Mouse (Mus musculus): ENCODE results near the gene Rpap2. TPM values are rescaled to one million over a fixed set of nuclear protein-coding genes. Genes with fewer than 3 reads are reported as not detected.

Gene Rpap2
- total and polyA plus RNA-seq, 2 experiments from 2014 or later, result 17.5 to 21.4 TPM

DNA sequence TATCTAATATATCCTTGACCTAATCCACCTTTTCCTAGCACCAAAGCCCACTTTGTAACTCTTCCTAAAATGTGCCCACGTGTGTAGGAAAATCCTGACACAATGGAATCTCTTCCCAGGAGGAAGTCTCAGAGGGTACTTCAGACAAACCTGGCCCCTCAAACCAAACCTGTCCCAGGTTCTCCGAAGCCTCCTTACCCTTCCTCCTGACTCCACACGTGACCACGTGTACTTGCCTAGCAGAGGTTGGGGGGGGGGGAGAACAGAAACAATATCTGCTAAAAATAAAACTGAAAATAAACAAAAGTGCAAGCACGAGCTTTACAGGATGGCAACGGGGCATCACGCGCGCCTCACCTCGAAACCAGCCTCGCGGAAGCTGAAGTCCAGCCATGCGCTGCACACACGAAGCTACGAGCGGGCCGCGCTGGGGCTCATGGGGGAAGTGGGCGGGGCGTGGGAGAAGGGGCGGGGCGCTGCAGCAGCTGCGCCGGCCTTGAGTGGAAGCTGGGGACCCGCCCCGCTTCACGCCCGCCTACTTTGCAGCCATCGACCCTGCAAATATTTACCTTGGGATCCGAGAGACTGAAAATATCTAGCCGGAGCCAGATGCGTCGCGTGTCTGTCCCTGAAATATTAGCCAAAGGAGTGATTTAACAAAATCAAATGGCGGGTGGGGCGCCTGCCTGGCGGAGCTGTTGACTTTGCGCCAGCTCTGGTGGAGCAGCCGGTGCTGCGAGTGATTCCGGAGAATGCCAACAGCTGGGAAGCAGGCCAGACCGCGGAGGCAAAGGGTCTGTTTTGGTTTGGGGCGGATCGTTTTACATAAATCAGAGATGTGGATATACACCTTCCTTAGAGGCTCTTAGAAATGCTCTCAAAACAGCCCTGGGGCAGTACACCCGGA, 90.7 kb downstream of the Rpap2 start:
- no peak for TF ChIP-seq CTCF (IDR thresholded peaks at IDR 0.05)
- peak overlapping the region; percentile 79 for H3K4me2 ChIP-seq (ENCODE audit: low read depth, low read length, poor library complexity, severe bottlenecking)
- DNase-seq (ENCODE audit: low spot score) (peak; percentile 83), ATAC-seq (ENCODE audit: low FRiP score) (peak; percentile 91)
- H3K9me3 ChIP-seq (ENCODE audit: low read length), result no peaks in the 10 kb centered on the region
- peak overlapping the region; percentile 65 for H3K9ac ChIP-seq (replicated peaks; ENCODE audit: low read length, poor library complexity, severe bottlenecking)
- H3K27ac ChIP-seq (ENCODE audit: low read depth, low read length), result peak overlapping the region; percentile 63
- no peaks in the 10 kb centered on the region for H3K4me1 ChIP-seq (ENCODE audit: insufficient read depth, low read length)
- 13% methylated on average over 46 of the region's 46 CpGs for WGBS
- H3K36me3 ChIP-seq (ENCODE audit: insufficient read depth, low read length), result no peaks in the 10 kb centered on the region
- peak overlapping the region; percentile 49 for H3K4me3 ChIP-seq (ENCODE audit: low read depth, low read length)
- no peaks in the 10 kb centered on the region for H3K27me3 ChIP-seq (ENCODE audit: insufficient read depth, low read length)

DNA sequence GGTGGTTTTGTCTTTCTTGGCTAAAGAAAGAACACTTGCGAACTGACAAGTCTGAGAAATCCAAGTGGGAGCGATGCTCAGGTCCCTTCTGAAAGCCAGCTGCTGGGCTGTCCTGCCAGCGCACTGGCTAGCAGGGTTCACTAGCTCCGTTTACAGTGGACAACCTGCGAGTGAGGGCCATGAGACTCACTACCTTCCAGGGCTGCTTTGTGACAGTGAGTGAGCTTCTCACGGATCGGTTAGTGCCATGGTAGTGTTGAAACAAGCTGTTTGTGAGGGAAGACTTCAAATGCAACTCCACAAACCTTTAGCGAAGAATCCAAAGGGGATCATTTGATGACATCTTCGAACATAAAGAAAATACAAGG, 91.3 kb downstream of the Rpap2 start:
- peak; percentile 55 for ATAC-seq (ENCODE audit: low FRiP score)
- WGBS, result 21% methylated on average over 9 of the region's 9 CpGs

GRCm38 (mm10) chr5:107695019-107695418, 97.8 kb downstream of the Rpap2 start:
- TF ChIP-seq CTCF (IDR thresholded peaks at IDR 0.05), result no peak

More for the DNA sequence above, 91.3 kb downstream of the Rpap2 start:
- H3K36me3 ChIP-seq (ENCODE audit: insufficient read depth, low read length), result no peaks in the 10 kb centered on the region
- H3K4me1 ChIP-seq (ENCODE audit: insufficient read depth, low read length), result no peaks in the 10 kb centered on the region
- peak overlapping the region; percentile 65 for H3K9ac ChIP-seq (replicated peaks; ENCODE audit: low read length, poor library complexity, severe bottlenecking)
- peak overlapping the region; percentile 49 for H3K4me3 ChIP-seq (ENCODE audit: low read depth, low read length)
- no peak for TF ChIP-seq CTCF (IDR thresholded peaks at IDR 0.05)
- H3K27me3 ChIP-seq (ENCODE audit: insufficient read depth, low read length), result no peaks in the 10 kb centered on the region
- DNase-seq (ENCODE audit: low spot score), result no peak
- H3K27ac ChIP-seq (ENCODE audit: low read depth, low read length), result peak overlapping the region; percentile 63
- H3K9me3 ChIP-seq (ENCODE audit: low read length), result no peaks in the 10 kb centered on the region
- peak overlapping the region; percentile 79 for H3K4me2 ChIP-seq (ENCODE audit: low read depth, low read length, poor library complexity, severe bottlenecking)

DNA sequence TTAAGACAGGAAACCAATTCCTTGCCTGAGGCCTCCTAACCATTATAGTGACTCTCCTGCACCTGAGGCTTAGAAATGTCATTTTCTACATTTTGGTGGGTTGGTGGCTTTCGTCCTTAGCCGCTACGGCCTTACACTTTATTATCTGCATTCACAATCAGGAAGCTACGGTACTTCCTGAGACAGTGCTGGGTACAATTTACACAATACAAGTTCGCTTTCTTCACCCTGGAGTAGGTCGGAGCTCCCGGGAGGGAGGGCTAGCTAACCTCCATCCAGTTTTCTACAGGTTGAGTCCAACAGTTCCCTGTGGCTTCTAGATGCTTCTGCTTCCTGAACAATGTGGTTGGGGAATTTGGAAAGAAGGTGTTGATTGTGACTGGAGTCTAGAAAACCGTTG, 101.7 kb downstream of the Rpap2 start:
- no peaks in the 10 kb centered on the region for H3K9me3 ChIP-seq (ENCODE audit: low read length)
- no peak for ATAC-seq (ENCODE audit: low FRiP score)

More at GRCm38 (mm10) chr5:107695019-107695418, 97.8 kb downstream of the Rpap2 start:
- no peaks in the 10 kb centered on the region for H3K27me3 ChIP-seq (ENCODE audit: insufficient read depth, low read length)
- no peaks in the 10 kb centered on the region for H3K36me3 ChIP-seq (ENCODE audit: insufficient read depth, low read length)
- H3K4me2 ChIP-seq (ENCODE audit: low read depth, low read length, poor library complexity, severe bottlenecking), result no peak overlapping the region
- ATAC-seq (ENCODE audit: low FRiP score) (no peak), DNase-seq (ENCODE audit: low spot score) (no peak)
- no peaks in the 10 kb centered on the region for H3K9me3 ChIP-seq (ENCODE audit: low read length)
- H3K4me1 ChIP-seq (ENCODE audit: insufficient read depth, low read length), result no peaks in the 10 kb centered on the region
- no peak overlapping the region for H3K4me3 ChIP-seq (ENCODE audit: low read depth, low read length)
- no peak overlapping the region for H3K9ac ChIP-seq (replicated peaks; ENCODE audit: low read length, poor library complexity, severe bottlenecking)
- 72% methylated on average over 3 of the region's 3 CpGs for WGBS
- H3K27ac ChIP-seq (ENCODE audit: low read depth, low read length), result no peak overlapping the region

DNA sequence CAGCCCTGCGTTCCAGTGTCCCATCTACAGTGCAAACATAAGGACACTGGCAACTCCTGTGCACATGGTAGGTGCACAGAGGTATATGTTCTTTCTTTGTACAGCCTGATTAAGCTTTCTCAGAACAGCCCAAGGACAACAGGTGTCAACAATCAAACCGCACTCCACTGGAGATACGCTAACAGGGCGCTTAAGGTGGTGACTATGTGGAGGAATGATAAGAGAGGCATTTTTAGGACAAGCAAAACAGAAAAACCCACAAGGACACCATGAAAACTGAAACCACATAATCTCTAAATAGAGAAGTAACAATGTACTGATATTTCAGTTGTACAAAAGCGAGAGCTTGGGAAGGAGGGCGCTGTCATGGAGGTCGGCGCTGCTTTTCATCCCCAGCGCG, 103.7 kb downstream of the Rpap2 start:
- 93% methylated on average over 10 of the region's 10 CpGs for WGBS
- Histone ChIP-seq H3K36me3 (ENCODE audit: insufficient read depth, low read length) (no peaks in the 10 kb centered on the region), H3K9ac (replicated peaks; ENCODE audit: low read length, poor library complexity, severe bottlenecking) (no peak overlapping the region), H3K4me3 (ENCODE audit: low read depth, low read length) (no peak overlapping the region), H3K27ac (ENCODE audit: low read depth, low read length) (no peak overlapping the region), H3K27me3 (ENCODE audit: insufficient read depth, low read length) (no peaks in the 10 kb centered on the region), H3K4me1 (ENCODE audit: insufficient read depth, low read length) (no peaks in the 10 kb centered on the region), H3K9me3 (ENCODE audit: low read length) (no peaks in the 10 kb centered on the region), H3K4me2 (ENCODE audit: low read depth, low read length, poor library complexity, severe bottlenecking) (no peak overlapping the region)
- ATAC-seq (ENCODE audit: low FRiP score) (no peak), DNase-seq (ENCODE audit: low spot score) (no peak)
- no peak for TF ChIP-seq CTCF (IDR thresholded peaks at IDR 0.05)

More for the DNA sequence above, 101.7 kb downstream of the Rpap2 start:
- WGBS, result 79% methylated on average over 8 of the region's 8 CpGs
- H3K36me3 ChIP-seq (ENCODE audit: insufficient read depth, low read length), result no peaks in the 10 kb centered on the region
- H3K27ac ChIP-seq (ENCODE audit: low read depth, low read length), result no peak overlapping the region
- no peak overlapping the region for H3K9ac ChIP-seq (replicated peaks; ENCODE audit: low read length, poor library complexity, severe bottlenecking)
- H3K27me3 ChIP-seq (ENCODE audit: insufficient read depth, low read length), result no peaks in the 10 kb centered on the region
- no peak overlapping the region for H3K4me3 ChIP-seq (ENCODE audit: low read depth, low read length)
- no peak for DNase-seq (ENCODE audit: low spot score)
- TF ChIP-seq CTCF (IDR thresholded peaks at IDR 0.05), result no peak
- H3K4me1 ChIP-seq (ENCODE audit: insufficient read depth, low read length), result no peaks in the 10 kb centered on the region
- no peak overlapping the region for H3K4me2 ChIP-seq (ENCODE audit: low read depth, low read length, poor library complexity, severe bottlenecking)

- Histone ChIP-seq H3K9me3 (ENCODE audit: low read length) (no peaks in the 10 kb centered on the region), H3K9ac (replicated peaks; ENCODE audit: low read length, poor library complexity, severe bottlenecking) (no peak overlapping the region), H3K4me1 (ENCODE audit: insufficient read depth, low read length) (no peaks in the 10 kb centered on the region), H3K27me3 (ENCODE audit: insufficient read depth, low read length) (no peaks in the 10 kb centered on the region), H3K36me3 (ENCODE audit: insufficient read depth, low read length) (no peaks in the 10 kb centered on the region), H3K4me3 (ENCODE audit: low read depth, low read length) (no peak overlapping the region), H3K4me2 (ENCODE audit: low read depth, low read length, poor library complexity, severe bottlenecking) (no peak overlapping the region), H3K27ac (ENCODE audit: low read depth, low read length) (no peak overlapping the region)
- ATAC-seq (ENCODE audit: low FRiP score) (no peak), DNase-seq (ENCODE audit: low spot score) (no peak)
- 82% methylated on average over 9 of the region's 9 CpGs for WGBS
- no peak for TF ChIP-seq CTCF (IDR thresholded peaks at IDR 0.05)
Measured at GRCm38 (mm10) chr5:107701658-107702057, 104.5 kb downstream of the Rpap2 start.
